Mouse (Mus musculus): Measurements from ENCODE around the gene Ifit3b.
"Not testable (repeated sequence)": the region's sequence is repeated elsewhere in the genome, so short reads cannot be mapped to it uniquely, and the experiment has no call there.

The Ifit3b gene

DNA sequence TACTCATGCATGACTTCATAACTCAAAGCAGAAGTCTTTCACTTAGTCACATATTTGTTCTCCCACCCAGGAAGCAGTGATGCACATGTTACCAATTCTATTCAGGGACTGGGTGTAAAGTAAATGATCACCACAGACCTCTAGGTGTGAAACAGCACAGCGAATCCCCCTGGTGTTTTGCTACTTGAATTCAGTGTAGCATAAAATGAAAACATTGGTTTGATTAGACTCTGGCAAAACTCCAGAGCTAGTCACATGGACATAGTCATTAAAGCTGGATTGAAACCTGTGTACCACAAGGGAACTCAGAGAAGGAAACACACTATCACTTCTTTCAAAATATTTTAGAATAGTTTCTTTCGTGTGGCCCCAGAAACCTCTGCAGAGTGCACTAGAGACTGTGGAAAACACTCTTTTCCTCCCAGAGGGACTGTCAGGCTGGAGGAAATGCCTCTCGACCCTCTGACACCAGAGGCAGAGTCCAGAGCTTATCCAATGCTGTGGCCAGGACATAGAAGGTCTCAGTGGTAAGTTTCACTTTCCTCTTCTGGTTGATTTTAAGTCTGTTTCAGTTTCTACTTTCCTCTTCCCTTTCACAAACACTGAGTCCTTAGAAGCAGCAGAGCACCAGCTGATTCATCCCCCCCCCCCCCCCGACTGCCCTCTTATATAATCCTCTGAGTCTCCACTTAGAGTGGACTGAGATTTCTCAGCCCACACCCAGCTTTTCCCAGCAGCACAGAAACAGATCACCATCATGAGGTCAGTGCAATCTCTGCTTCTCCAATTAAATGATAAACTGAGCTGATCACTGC lies at the start of gene Ifit3b:
Gene Ifit3b (plus strand): TSS at position 734 of the 815 bp plus-strand sequence.
- not testable (repeated sequence) for DNase-seq (ENCODE audit: low spot score)

DNA sequence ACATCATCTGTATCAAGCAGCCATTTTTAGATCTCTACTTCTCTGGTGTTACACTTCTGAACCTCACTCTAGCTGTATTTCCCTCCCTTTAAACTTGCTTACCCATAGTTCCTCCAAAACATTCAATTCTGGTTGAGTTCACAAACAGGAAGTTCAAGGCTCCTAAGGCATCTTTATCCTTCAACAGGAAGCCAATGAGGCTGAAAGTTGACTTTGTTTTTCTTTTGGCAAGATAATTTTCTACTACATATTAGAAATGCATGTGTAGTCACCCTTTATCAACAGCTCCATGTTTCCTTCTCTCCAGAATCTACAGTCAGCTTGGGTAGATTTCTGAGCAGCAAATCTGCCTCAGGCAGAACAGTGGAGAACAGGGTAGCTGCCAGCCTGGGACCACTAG lies 45.2 kb upstream of the Ifit3b start:
- no peak for DNase-seq (ENCODE audit: low spot score)

DNA sequence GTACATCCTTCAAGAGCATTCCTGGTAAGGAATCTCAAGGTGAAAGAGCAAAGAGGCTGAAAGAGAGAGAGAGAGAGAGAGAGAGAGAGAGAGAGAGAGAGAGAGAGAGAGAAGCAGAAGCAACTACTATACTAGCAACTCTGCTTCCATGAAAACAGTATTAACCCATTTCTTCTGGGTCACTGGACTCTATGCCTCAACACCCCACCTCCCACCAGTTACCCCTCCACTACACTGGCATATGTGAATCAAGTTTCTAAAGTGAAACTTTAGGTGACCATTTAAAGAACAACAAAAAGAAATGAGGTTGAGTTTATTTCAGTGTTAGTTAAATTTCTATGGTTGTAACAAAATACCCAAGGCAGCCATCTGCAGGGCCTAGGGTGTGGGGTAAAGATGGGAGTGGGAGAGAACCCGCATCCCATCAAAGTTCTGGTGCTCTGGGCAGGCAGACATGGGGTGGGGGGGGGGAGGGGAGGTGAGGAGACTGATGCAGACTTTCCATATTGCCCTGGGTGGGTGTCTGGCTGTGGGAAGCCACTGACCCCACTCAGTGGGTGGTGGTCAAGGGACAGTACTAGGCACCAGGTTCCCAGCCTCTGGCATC lies 41.5 kb upstream of the Ifit3b start:
- no peak for DNase-seq (ENCODE audit: low spot score)

DNA sequence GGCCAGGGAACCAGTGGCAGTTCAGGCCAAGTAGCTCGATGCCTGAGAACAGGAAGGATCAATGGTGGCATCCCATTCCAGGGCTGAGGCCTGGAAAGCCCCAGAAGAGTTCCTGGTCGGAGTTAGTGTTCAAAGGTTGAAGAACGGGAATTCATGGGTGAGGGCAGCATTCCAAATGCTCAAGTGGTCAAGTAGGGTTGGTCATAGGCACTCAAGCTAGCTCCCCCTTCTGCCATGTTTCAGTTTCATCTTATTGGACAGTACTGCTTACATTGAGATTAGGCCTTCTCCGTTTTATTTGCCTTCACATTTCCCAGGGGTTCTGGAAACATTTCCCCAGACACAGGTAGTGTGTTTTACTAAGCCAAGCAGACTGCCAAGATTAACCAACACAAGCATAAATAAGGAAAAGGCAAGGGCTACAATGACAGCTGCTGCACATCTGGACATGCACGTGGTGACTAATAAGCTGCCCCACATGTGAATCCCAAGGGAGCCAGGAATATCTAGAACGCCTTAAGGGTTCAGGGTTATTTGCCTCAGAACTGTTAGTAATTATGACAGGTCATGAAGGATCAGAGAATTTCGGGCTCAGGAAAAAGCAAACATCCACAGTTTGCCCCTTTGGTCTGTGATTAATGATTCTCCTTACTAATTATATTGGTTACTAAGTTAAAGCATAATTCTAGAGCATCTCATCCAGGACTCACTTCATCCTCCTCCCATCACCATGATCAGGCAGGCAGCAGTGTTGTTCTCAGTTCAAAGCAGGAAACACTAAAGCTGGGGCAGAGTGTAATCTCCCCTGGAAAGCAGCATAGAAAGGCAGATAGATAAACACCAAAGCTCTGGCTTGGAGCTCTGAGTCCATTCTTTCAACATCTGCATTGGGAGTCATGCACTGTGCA lies 38.5 kb upstream of the Ifit3b start:
- no peak for DNase-seq (ENCODE audit: low spot score)

DNA sequence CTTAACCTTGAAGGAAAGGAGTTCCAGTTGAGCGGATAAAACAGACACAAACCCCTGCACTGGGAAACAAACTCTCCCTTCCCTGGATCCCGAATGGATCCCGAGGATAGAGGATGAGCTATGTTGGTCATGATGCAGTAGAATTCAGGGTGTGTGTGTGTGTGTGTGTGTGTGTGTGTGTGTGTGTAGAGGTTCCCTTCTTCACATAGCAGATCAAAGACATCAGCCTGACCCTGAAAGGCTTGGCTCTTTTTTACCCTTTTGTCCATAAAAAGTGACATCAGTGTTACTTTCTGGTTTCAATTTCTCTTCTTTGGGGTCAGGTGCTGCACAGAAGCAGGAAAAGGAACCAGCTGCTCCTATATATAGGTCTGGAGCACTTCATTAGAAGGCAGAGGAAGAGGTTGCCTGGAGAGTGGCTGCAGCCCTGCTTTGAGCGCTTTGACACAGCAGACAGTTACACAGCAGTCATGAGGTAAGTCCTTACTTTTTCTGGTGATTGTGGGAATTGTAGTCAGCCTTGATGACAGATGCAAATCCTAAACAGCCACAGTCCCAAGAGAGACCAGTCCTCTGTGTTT lies 37.8 kb upstream of the Ifit3b start:
- no peak for DNase-seq (ENCODE audit: low spot score)

DNA sequence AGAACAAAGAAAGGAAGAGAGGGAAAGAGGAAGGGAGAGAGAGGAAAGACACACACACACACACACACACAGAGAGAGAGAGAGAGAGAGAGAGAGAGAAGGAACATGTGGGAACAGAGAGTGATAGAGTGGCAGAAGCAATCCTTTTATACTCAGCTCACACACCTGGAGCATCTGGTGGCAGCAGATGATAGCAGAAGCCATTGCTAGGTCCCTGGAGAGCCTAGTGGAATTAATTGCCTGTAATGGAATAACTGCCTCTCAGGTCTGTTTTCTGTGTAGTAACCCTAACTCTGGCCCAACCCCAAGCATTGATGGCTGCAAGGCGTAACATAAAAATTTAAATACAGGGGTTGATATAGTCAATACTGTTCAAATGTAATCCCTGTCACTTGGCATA lies 36.7 kb upstream of the Ifit3b start:
- no peak for DNase-seq (ENCODE audit: low spot score)

DNA sequence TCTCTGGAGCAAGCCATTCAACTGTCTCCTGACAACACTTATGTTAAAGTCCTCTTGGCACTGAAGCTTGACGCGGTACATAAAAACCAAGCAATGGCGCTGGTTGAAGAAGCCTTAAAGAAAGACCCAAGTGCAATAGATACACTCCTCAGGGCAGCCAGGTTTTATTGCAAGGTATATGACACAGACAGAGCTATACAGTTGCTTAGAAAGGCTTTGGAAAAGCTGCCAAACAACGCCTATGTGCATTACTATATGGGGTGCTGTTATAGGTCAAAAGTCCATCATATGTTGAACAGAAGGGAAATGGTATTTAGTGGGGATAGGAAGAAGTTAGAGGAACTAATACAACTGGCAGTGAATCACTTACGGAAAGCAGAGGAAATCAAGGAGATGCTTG lies 34.1 kb upstream of the Ifit3b start:
- DNase-seq (ENCODE audit: low spot score) = no peak

DNA sequence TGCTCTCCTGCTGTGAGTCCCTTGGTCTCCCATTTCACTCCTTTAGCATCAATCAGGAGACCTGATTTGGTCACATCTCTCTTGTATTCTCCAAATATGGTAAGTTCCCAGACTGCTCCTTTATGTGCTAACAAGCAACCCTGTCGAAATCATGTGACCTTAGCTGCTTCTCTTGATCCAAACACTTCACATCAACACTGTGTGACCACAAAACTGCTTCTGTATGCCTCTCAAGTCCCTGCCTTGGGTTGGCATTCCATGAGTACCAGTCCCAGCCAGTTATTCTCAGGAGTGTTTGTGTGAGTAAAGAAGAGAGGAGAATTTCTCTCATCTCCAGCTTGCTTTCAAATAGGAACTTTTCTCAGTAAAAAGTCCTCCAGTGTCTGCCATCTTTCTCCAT lies 30.6 kb upstream of the Ifit3b start:
- DNase-seq (ENCODE audit: low spot score) = no peak

DNA sequence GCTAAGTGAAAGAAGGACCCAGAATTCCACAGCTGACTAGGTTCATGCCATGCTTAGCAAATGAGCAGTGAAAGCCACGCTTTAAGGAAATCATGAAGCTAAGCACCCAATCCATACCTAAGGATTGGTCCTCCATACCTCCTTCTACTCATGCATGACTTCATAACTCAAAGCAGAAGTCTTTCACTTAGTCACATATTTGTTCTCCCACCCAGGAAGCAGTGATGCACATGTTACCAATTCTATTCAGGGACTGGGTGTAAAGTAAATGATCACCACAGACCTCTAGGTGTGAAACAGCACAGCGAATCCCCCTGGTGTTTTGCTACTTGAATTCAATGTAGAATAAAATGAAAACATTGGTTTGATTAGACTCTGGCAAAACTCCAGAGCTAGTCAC lies 25.1 kb upstream of the Ifit3b start:
- DNase-seq (ENCODE audit: low spot score) = not testable (repeated sequence)

DNA sequence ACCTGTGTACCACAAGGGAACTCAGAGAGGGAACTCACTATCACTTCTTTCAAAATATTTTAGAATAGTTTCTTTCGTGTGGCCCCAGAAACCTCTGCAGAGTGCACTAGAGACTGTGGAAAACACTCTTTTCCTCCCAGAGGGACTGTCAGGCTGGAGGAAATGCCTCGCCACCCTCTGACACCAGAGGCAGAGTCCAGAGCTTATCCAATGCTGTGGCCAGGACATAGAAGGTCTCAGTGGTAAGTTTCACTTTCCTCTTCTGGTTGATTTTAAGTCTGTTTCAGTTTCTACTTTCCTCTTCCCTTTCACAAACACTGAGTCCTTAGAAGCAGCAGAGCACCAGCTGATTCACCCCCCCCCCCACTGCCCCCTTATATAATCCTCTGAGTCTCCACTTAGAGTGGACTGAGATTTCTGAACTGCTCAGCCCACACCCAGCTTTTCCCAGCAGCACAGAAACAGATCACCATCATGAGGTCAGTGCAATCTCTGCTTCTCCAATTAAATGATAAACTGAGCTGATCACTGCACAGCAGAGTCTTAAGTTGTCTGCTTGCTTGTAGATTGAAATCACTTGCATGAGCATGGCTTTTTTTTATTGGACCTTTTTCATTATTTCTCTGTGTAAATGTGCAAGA lies 24.5 kb upstream of the Ifit3b start, which contains the start of gene Ifit3:
Gene Ifit3 (plus strand): TSS at position 406 of the 641 bp plus-strand sequence.
- DNase-seq (ENCODE audit: low spot score) = not testable (repeated sequence)

DNA sequence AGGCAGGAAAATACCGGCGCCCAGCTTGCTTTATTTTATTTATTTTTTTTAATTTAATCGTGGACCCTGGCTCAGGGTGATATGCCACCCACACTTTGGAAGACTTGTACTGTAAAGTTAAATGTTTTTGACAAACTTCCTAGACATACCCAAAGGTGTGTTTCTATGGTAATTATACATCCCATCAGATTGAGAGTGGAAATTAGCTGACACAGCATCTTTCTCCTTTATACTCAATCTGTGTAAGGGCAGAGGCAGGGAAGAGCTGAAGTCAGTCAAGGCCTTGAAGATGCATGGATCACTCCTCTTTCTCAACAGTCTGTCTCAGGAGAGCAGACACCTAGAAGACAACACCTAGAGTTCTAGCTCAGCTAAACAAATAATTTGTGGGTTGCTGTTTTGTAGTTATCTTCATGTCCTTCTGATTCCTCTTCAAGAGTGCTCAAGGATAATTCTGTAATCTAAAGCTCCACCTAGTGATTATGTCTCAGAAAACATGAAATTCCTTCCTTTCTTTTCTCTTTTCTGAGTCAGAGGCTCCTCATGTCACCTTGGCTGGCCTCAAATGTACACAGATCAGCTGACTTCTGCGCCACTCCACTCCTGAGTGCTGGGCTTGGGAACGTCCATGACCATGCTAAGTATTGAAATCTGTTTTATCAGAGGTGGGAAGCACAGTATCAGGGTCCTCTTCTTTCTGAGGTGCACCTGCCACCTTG lies 21.9 kb upstream of the Ifit3b start:
- DNase-seq (ENCODE audit: low spot score) = not testable (repeated sequence)

DNA sequence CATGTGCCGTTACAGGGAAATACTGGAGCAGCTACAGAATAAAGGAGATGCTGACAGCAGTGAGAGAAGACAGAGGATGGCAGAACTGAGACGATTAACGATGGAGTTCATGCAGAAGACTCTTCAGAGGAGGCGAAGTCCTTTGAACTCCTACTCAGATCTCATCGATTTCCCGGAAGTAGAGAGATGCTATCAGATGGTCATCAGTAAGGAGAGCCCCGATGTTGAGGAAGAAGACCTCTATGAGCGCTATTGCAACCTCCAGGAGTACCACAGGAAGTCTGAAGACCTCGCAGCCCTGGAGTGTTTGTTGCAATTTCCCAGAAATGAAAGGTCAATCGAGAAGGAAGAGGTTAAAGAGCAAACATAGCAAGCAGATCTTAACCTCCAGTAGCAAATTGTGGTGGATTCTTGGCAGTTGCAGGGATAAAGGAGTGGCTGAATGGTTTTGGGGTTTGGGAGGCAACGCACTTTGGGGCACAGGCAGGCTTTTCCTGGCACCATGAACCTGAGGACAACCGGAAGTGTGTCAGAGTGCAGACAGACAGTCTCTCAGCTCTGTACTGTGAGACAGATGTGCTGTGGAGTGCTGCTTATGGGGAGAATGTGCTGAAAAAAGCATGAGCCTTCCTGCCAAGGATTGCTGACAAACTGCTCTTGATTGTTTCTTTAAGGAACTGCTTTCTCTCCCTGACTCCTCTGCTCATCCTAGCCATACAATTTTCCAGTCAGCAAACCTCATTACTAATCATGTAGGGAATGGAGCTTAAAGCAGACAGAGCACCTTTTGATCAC lies 19.7 kb upstream of the Ifit3b start:
- DNase-seq (ENCODE audit: low spot score) = not testable (repeated sequence)

DNA sequence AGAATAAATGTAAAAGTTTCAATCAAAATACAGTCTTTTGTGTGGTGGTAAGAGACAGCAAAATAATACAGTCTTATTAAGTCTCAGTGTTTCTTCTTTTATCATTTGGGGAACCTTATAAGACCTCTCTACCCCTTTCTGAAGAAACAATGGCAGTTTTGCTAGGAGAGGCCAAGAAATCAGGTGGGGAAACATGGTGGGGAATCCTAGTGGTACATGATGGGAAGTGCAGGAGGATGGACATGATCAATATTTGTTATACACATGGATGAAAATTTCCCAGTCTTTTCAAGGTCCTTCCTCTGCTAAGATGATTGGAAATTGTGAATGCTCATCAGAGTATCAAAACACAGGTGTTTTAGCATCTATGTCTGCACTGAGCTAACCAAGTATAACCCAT lies 18.8 kb upstream of the Ifit3b start:
- DNase-seq (ENCODE audit: low spot score) = no peak

DNA sequence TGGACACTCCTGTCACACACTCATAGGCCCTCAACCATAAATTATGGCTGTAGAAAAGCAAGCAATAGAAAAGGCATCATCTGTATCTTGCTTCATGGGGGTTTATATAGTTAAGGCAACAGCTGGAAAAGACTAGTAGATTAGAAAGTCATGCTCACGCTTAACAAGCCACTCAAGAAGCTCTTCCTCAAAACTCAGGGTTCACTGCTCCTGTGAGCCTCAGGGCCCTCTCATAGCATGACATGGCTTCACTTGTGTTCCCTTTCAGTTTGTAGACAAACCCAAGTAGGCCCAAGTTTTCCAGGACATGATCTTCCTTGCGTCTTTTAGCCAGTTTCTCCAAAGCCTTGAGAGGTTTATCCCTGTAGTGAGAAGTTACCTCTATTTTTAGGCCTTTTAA lies 14.3 kb upstream of the Ifit3b start:
- no peak for DNase-seq (ENCODE audit: low spot score)

DNA sequence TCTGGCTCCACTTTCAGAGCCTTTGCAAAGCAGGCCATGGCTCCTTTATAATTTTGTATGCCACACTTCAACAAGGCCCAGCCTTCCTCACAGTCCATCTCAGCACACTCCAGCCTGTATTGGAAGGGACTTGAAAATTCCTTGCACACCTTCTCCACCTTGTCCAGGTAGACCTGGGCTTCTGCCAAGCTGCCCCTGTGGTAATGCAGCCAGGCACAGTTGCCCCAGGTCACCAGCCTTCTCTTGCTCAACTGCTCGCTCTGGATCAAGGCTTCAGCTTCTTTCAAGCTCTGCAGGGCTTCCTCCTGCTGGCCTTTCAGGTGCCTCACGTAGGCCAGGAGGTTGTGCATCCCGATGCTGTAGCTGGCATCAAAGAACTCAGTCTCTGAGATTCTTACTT lies 13.2 kb upstream of the Ifit3b start:
- DNase-seq (ENCODE audit: low spot score) = not testable (repeated sequence)

DNA sequence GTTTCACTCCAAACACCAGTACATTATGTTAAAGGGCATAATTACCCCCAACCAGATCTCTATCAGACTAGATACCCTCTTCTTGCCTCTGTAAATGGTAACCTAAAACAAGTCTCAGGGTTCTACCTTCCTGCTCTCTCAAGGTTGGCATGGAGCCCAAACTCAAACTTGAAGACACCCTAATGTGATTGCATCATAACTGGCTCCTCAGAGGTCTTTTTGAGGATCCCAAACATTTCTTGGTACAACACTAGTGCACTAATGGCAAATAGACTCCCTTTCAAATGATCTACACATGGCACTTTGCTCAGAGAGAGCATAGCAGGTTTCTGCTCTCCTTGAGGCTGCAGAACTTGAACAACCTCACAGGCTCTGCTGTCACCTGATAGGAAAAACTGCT lies 11.0 kb upstream of the Ifit3b start:
- DNase-seq (ENCODE audit: low spot score) = no peak

DNA sequence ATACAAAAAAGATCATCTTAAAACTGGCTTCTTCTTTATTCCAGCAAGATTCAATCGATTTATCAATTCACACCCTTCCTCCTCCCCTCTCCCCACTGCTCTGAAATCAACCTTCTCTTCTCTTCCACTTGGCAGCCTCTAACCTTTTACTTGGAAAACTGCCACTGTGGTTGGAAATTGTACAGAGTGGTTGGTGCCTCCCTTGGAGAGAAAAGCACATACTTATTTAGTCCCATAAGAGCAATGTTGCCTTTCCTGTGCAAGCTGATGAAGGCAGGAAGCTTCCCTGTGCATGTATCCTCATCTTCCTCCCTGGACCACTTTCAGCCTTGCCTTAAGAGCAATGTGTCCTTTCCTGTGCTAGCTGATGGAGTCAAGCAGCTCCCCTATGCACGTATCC lies 9.4 kb upstream of the Ifit3b start:
- DNase-seq (ENCODE audit: low spot score) = no peak

DNA sequence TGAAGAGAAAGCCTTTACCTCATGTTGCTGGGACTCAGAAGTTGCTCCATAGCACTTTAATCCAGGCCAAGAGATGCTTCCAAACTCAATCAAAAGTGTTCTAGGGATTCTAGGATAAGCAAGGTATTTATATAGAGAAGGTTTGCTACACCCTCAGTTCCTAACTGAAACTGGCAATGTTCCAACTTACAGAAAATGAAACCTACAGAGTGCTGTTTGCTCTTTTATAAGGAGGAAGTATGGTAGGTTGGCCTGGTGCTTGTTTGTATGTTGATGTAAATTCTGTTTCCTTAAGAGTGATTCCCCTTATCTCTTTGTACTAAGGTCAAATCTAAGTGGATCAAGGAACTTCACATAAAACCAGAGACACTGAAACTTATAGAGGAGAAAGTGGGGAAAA lies 8.5 kb upstream of the Ifit3b start:
- not testable (repeated sequence) for DNase-seq (ENCODE audit: low spot score)

DNA sequence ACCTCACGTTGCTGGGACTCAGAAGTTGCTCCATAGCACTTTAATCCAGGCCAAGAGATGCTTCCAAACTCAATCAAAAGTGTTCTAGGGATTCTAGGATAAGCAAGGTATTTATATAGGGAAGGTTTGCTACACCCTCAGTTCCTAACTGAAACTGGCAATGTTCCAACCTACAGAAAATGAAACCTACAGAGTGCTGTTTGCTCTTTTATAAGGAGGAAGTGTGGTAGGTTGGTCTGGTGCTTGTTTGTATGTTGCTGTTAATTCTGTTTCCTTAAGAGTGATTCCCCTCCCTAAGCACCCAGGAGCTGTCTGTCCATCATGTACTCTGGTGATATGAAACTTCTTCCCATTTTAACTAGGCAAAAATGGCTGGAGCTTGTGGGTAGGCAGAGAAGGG lies 5.9 kb upstream of the Ifit3b start, which contains the start of gene Ifit1bl1:
Gene Ifit1bl1 (minus strand): TSS at position 69 of the 400 bp plus-strand sequence.
- not testable (repeated sequence) for DNase-seq (ENCODE audit: low spot score)

DNA sequence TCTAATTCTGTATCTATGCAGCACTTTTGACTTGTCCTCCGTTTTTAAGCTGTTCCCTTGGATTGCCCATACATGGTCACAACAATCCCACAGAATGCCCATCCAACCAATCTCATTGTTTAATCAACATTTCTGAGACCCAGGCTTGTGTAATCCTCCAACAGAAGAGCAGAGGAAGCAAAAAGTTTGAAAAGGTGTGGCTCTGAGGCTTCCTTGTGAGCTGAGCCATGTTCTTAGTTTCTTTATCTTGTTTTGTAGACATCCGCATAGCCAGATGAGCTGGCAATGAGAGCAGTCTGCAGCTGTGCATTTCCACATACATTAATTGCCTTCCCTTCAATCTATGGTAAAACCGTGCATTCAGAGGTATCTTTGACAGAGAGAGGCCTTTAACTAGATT lies 2.3 kb upstream of the Ifit3b start:
- DNase-seq (ENCODE audit: low spot score) = no peak
